9 mouse cellular contexts compared by ENCODE assay signal in genomic region chr1:193386136-193386535, GRCm38 (mm10). TPM values are rescaled to one million over a fixed set of nuclear protein-coding genes. Genes with fewer than 3 reads are reported as not detected.
DNase-seq lines count a peak whose midpoint lies in the region; ATAC-seq and TF ChIP-seq lines count a peak whose summit lies in the region.
"Had no signal": no experiment of that assay in that cellular context is flagged by ENCODE, and none has a peak within 500 bp of the region (broad histone marks: within the 10 kb centered on the region; RNA-seq: fewer than 3 reads in every experiment).

No protein-coding gene starts in this region.

- H3K36me3 ChIP-seq in forebrain, embryonic 10.5 days (replicated peaks), result no peaks in the 10 kb centered on the region
- H3K36me3 ChIP-seq in lung, embryonic 14.5 days (ENCODE audit: insufficient read depth), result no peaks in the 10 kb centered on the region
- H3K36me3 ChIP-seq: embryonic facial prominence, embryonic 12.5 days had no signal

- H3K27ac ChIP-seq in forebrain, embryonic 10.5 days, result peak overlapping the region; percentile 49; the same call in 1 of the 2 replicates
- H3K27ac ChIP-seq in lung, embryonic 14.5 days (ENCODE audit: low read depth), result no peak overlapping the region
- H3K27ac ChIP-seq: embryonic facial prominence, embryonic 12.5 days had no signal

- intact Hi-C loops in heart, postnatal 10 days (cut with DNase I), result loop anchor here (1.0 to 10.0 kb wide), 6 partner anchors 63 to 1429 kb away; no protein-coding TSS in a partner anchor

- no peak overlapping the region for H3K9ac ChIP-seq in lung, embryonic 14.5 days
- H3K9ac ChIP-seq: embryonic facial prominence, embryonic 12.5 days had no signal

- H3K27me3 ChIP-seq in forebrain, embryonic 10.5 days (ENCODE audit: poor library complexity, severe bottlenecking), result peaks cover 34% of the 10 kb centered on the region
- no peaks in the 10 kb centered on the region for H3K27me3 ChIP-seq in lung, embryonic 14.5 days (ENCODE audit: insufficient read depth, low read length)

- ATAC-seq in lung, embryonic 14.5 days (ENCODE audit: insufficient read depth), result peak; percentile 36; the same call in 1 of the 2 replicates

- TF ChIP-seq CTCF in lung, embryonic 14.5 days (IDR thresholded peaks at IDR 0.05; ENCODE audit: low read depth), result peak; percentile 95

- H3K4me2 ChIP-seq in lung, embryonic 14.5 days, result no peak overlapping the region
- H3K4me2 ChIP-seq: embryonic facial prominence, embryonic 12.5 days had no signal

- DNase-seq in CD4-positive helper T cell, adult 2 months (ENCODE audit: low read depth, low spot score), result peak; percentile 45
- DNase-seq in adrenal gland, postnatal 36 days, result peak; percentile 87 to 89
- DNase-seq in forebrain, embryonic 10.5 days (ENCODE audit: extremely low spot score, low spot score), result peak; percentile 78
- peak; percentile 91 to 95 for DNase-seq in heart, postnatal 10 days
- DNase-seq in kidney, postnatal 36 days, result peak; percentile 86 to 94
- DNase-seq in lung, embryonic 14.5 days, result peak; percentile 98
- peak; percentile 93 for DNase-seq in ovary, postnatal 14 days (ENCODE audit: low spot score)
- peak; percentile 71 for DNase-seq in thymus, postnatal 14 days

- 8% methylated on average over 5 of the region's 5 CpGs for WGBS in forebrain, embryonic 10.5 days
- under 1% methylated on average over 5 of the region's 5 CpGs for WGBS in lung, embryonic 14.5 days

- no peaks in the 10 kb centered on the region for H3K9me3 ChIP-seq in forebrain, embryonic 10.5 days
- H3K9me3 ChIP-seq in lung, embryonic 14.5 days (ENCODE audit: low read depth, low read length), result no peaks in the 10 kb centered on the region
- H3K9me3 ChIP-seq: embryonic facial prominence, embryonic 12.5 days had no signal

- no peak overlapping the region for H3K4me3 ChIP-seq in forebrain, embryonic 10.5 days
- no peak overlapping the region for H3K4me3 ChIP-seq in lung, embryonic 14.5 days (ENCODE audit: low read depth, low read length)
- H3K4me3 ChIP-seq: embryonic facial prominence, embryonic 12.5 days had no signal

- peaks cover 54% of the 10 kb centered on the region for H3K4me1 ChIP-seq in forebrain, embryonic 10.5 days
- peaks cover 15% of the 10 kb centered on the region; the same call in 1 of the 2 replicates for H3K4me1 ChIP-seq in lung, embryonic 14.5 days (ENCODE audit: insufficient read depth)

RNA-seq across cellular contexts. Expression of gene Camk1g, which starts 16.0 kb away (rescaled TPM):
- total RNA-seq in adrenal gland, postnatal 36 days (2021), result under 1 TPM; 0.26 TPM
- 12.1 and 12.2 TPM in 2 replicates for polyA plus RNA-seq in forebrain, embryonic 10.5 days (2016; fragmentation: Nextera tagmentation; extraction: Ambion mirVana)
- total RNA-seq in heart, postnatal 10 days (2021), result 1 to 10 TPM; 1.4 to 1.6 TPM
- 28.4 and 31.8 TPM in 2 replicates for polyA plus RNA-seq in lung, embryonic 14.5 days (2014; fragmentation: Nextera tagmentation; extraction: Ambion mirVana)

Comparison
In these comparisons a context has a peak if more than half of its experiments do, and no peak if none do; other contexts are left out.
1. DNase-seq: peak in every context shown above with its lines; median percentile 98 in lung, embryonic 14.5 days; 93 in heart, postnatal 10 days; 93 in ovary, postnatal 14 days; 90 in kidney, postnatal 36 days; 88 in adrenal gland, postnatal 36 days; 78 in forebrain, embryonic 10.5 days; 71 in thymus, postnatal 14 days; 45 in CD4-positive helper T cell, adult 2 months.